Mouse (Mus musculus): ENCODE results near the gene Txlna.

DNA sequence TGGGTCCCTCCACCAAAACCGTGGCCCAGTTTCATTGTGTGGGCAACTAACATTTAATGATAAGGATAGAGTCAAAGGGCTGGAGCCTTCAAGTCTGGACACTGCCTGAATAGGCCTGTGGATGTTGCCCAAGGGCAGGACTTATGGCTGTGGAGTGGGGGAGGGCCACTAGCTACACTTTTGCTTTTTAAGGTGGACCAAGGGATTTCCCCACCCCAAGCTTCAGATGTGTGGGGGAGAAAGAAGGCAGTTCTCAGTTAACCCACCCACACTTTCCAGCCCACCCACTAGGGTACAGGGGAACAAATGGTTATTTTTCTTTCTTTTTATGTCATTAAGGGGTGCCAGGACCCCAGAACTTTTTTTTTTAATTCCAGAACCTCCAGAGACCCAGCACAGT lies 56.5 kb downstream of the Txlna start:
- TF ChIP-seq POLR2A (IDR thresholded peaks at IDR 0.05; ENCODE audit: control insufficient read depth in 1 of 2, insufficient read depth in 1 of 2, low read depth in 1 of 2, low read length in 2 of 2, poor library complexity in 1 of 2) (no peak), UBTF (IDR thresholded peaks at IDR 0.05; ENCODE audit: borderline replicate concordance, insufficient read depth, low read depth, low read length) (no peak), EP300 (IDR thresholded peaks at IDR 0.05; ENCODE audit: low read depth in 1 of 2, low read length in 2 of 2) (no peak), CTCF (IDR thresholded peaks at IDR 0.05 in 2 of 3, conservative IDR thresholded peaks at IDR 0.05 in 1 of 3; ENCODE audit: control insufficient read depth in 1 of 3, insufficient read depth in 1 of 3, low read depth in 2 of 3, low read length in 3 of 3, poor library complexity in 1 of 3, severe bottlenecking in 1 of 3) (no peak), NRF1 (IDR thresholded peaks at IDR 0.05; ENCODE audit: insufficient read depth, low read depth, low read length, poor library complexity, severe bottlenecking) (no peak), GATA1 (IDR thresholded peaks at IDR 0.05; ENCODE audit: low read depth, low read length) (no peak), ZC3H11A (IDR thresholded peaks at IDR 0.05; ENCODE audit: low read depth, low read length) (no peak), TCF12 (IDR thresholded peaks at IDR 0.05; ENCODE audit: low read depth, low read length) (no peak), NELFE (IDR thresholded peaks at IDR 0.05; ENCODE audit: low read depth, low read length) (no peak), TAL1 (IDR thresholded peaks at IDR 0.05; ENCODE audit: low read length) (no peak), POLR2AphosphoS2 (IDR thresholded peaks at IDR 0.05; ENCODE audit: low read length) (no peak)

All from MEL (cell line).